Comparison of ENCODE assay signal across 17 mouse cellular contexts in the genomic region with DNA sequence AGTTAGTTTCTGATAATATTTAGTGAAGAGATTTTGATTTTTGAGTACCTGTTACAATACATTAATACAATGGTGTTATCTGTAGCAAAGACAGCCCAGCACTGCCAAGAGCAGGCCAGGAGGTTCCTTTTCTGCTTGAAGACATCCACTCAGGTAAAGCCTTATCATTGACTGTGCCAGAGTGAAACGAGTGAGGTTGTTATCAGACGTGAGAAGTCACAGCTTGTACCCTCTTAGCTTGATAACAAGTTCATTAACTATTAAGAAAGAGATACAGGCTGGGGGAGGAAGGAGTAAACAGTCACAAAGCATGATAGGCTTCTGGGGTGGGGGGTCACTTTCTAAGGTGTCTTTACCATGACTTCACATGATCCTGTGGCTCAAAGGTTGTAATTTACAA. TPM values are rescaled to one million over a fixed set of nuclear protein-coding genes. Genes with fewer than 3 reads are reported as not detected.
DNase-seq lines count a peak whose midpoint lies in the region; ATAC-seq lines count a peak whose summit lies in the region.
"Had no signal": no experiment of that assay in that cellular context is flagged by ENCODE, and none has a peak within 500 bp of the region (broad histone marks: within the 10 kb centered on the region; RNA-seq: fewer than 3 reads in every experiment).

No protein-coding gene starts in this region.

- H3K27me3 ChIP-seq in liver, embryonic 13.5 days: no peaks in the 10 kb centered on the region
- H3K27me3 ChIP-seq in stomach, embryonic 14.5 days (ENCODE audit: control insufficient read depth, insufficient read depth, low read length): no peaks in the 10 kb centered on the region
- H3K27me3 ChIP-seq: embryonic facial prominence, embryonic 15.5 days; forebrain, embryonic 13.5 days had no signal

- ATAC-seq in erythroid progenitor cell, adult 5-6 weeks (replicated peaks; ENCODE audit: low FRiP score, poor library complexity, severe bottlenecking): peak; percentile 70
- peak; percentile 91 for ATAC-seq in liver, embryonic 13.5 days (ENCODE audit: low read depth)
- 0 out of 2 replicates have a peak, but pooled peaks have one; percentile 42 for ATAC-seq in stomach, embryonic 14.5 days (ENCODE audit: insufficient number of reproducible peaks, insufficient read depth, low FRiP score, low read depth)
- ATAC-seq: forebrain, embryonic 13.5 days; hindbrain, embryonic 16.5 days; midbrain, embryonic 16.5 days had no signal

- 11% methylated on average over 2 of the region's 2 CpGs for WGBS in liver, embryonic 13.5 days (ENCODE audit: insufficient replicate concordance)
- WGBS in stomach, embryonic 14.5 days: 32% methylated on average over 2 of the region's 2 CpGs

- peak; percentile 50 for DNase-seq in c-Kit-positive CD71-positive TER-119-negative erythroid progenitor cells, embryonic 14.5 days (ENCODE audit: low read depth)
- peak; percentile 48 for DNase-seq in liver, embryonic 13.5 days
- no peak for DNase-seq in layer of hippocampus, adult 9-10 months (ENCODE audit: low spot score)
- DNase-seq in thymus, postnatal 0 days (ENCODE audit: low spot score): no peak
- DNase-seq in adrenal gland, adult 2 months: no peak
- DNase-seq: cerebellum, adult 9-11 months; kidney, adult 9 months; kidney, postnatal 4 days; lung, adult 18-20 months had no signal

- H3K4me1 ChIP-seq in liver, embryonic 13.5 days (replicated peaks): peaks cover 45% of the 10 kb centered on the region
- H3K4me1 ChIP-seq in stomach, embryonic 14.5 days (ENCODE audit: control insufficient read depth, insufficient read depth, low read length): 0 out of 2 replicates have a peak, but pooled peaks cover 2% of the 10 kb centered on the region
- H3K4me1 ChIP-seq: embryonic facial prominence, embryonic 15.5 days; forebrain, embryonic 13.5 days had no signal

- H3K4me3 ChIP-seq in liver, embryonic 13.5 days (replicated peaks): 0 out of 2 replicates have a peak overlapping the region, but pooled peaks have one; percentile 13
- H3K4me3 ChIP-seq in stomach, embryonic 14.5 days (ENCODE audit: low read depth, low read length): no peak overlapping the region
- H3K4me3 ChIP-seq: embryonic facial prominence, embryonic 15.5 days; forebrain, embryonic 13.5 days had no signal

- H3K36me3 ChIP-seq in liver, embryonic 13.5 days: 0 out of 2 replicates have a peak, but pooled peaks cover 10% of the 10 kb centered on the region
- H3K36me3 ChIP-seq in stomach, embryonic 14.5 days (ENCODE audit: control insufficient read depth, insufficient read depth, low read length): peaks cover 7% of the 10 kb centered on the region; the same call in 1 of the 2 replicates
- H3K36me3 ChIP-seq: embryonic facial prominence, embryonic 15.5 days had no signal

- peak overlapping the region; percentile 54 for H3K9ac ChIP-seq in liver, embryonic 13.5 days
- no peak overlapping the region for H3K9ac ChIP-seq in stomach, embryonic 14.5 days (replicated peaks; ENCODE audit: low read depth, low read length)
- H3K9ac ChIP-seq: embryonic facial prominence, embryonic 15.5 days; forebrain, embryonic 13.5 days had no signal

- H3K27ac ChIP-seq in liver, embryonic 13.5 days: peak overlapping the region; percentile 94
- H3K27ac ChIP-seq in stomach, embryonic 14.5 days (ENCODE audit: low read length): no peak overlapping the region
- H3K27ac ChIP-seq: embryonic facial prominence, embryonic 15.5 days; forebrain, embryonic 13.5 days; macrophage had no signal

- H3K9me3 ChIP-seq in liver, embryonic 13.5 days (replicated peaks): no peaks in the 10 kb centered on the region
- H3K9me3 ChIP-seq in stomach, embryonic 14.5 days (ENCODE audit: control insufficient read depth, low read depth, low read length): no peaks in the 10 kb centered on the region
- H3K9me3 ChIP-seq: embryonic facial prominence, embryonic 15.5 days; forebrain, embryonic 13.5 days had no signal

- peak overlapping the region; percentile 49 for H3K4me2 ChIP-seq in liver, embryonic 13.5 days
- no peak overlapping the region for H3K4me2 ChIP-seq in stomach, embryonic 14.5 days (replicated peaks; ENCODE audit: low read depth, low read length)
- H3K4me2 ChIP-seq: embryonic facial prominence, embryonic 15.5 days; forebrain, embryonic 13.5 days; heart, embryonic 11.5 days had no signal

RNA-seq across cellular contexts. Expression of gene Foxn2, which starts 19.0 kb away (rescaled TPM):
- total RNA-seq in erythroid progenitor cell, adult 5-6 weeks (2015; ENCODE audit: low replicate concordance): 13.0 and 20.5 TPM in 2 replicates
- 13.9 and 16.8 TPM in 2 replicates for total RNA-seq in erythroid progenitor cell, adult 5-6 weeks (2017; ENCODE audit: low replicate concordance)
- 12.0 and 15.4 TPM in 2 replicates for polyA plus RNA-seq in liver, embryonic 13.5 days (2015; fragmentation: Nextera tagmentation; extraction: Ambion mirVana)
- 14.7 and 15.7 TPM in 2 replicates for polyA plus RNA-seq in stomach, embryonic 14.5 days (2014; fragmentation: Nextera tagmentation; extraction: Ambion mirVana)
- 16.1 and 19.4 TPM in 2 replicates for polyA plus RNA-seq in thymus, postnatal 0 days (2015; fragmentation: Nextera tagmentation; extraction: Ambion mirVana)
- 10 to 100 TPM; 17.7 to 21.0 TPM for total RNA-seq in adrenal gland, adult 2 months (2021)
- 2.4 and 2.8 TPM in 2 replicates for polyA plus RNA-seq in adrenal gland, adult 2 months (2012; rRNA removed)

Comparison
In these comparisons a context has a peak if more than half of its experiments do, and no peak if none do; other contexts are left out.
1. DNase-seq: peak in c-Kit-positive CD71-positive TER-119-negative erythroid progenitor cells, embryonic 14.5 days (single experiment) and liver, embryonic 13.5 days (single experiment); none in layer of hippocampus, adult 9-10 months (single experiment), thymus, postnatal 0 days (single experiment) and adrenal gland, adult 2 months (single experiment).
2. Peak in every context shown above with its lines, with median percentiles within 50 percentile points of each other: ATAC-seq.